Mouse (Mus musculus): Measurements from ENCODE around the gene Hic2.

GRCm38 (mm10) chr16:17303521-17304245 lies 70.3 kb downstream of the Hic2 start:
- TF ChIP-seq CTCF (IDR thresholded peaks at IDR 0.05; ENCODE audit: borderline replicate concordance, insufficient read depth, low read length): no peak
- TF ChIP-seq POLR2A (IDR thresholded peaks at IDR 0.05; ENCODE audit: low read depth, low read length): no peak

Measured in embryonic fibroblast, embryonic 13.5 days (primary cell).